Mouse (Mus musculus): ENCODE results near the gene Gm45713. TPM values are rescaled to one million over a fixed set of nuclear protein-coding genes. Genes with fewer than 3 reads are reported as not detected.

Gene Gm45713
- polyA plus RNA-seq, 1 experiment from 2014 or later, result 0.72 TPM

DNA sequence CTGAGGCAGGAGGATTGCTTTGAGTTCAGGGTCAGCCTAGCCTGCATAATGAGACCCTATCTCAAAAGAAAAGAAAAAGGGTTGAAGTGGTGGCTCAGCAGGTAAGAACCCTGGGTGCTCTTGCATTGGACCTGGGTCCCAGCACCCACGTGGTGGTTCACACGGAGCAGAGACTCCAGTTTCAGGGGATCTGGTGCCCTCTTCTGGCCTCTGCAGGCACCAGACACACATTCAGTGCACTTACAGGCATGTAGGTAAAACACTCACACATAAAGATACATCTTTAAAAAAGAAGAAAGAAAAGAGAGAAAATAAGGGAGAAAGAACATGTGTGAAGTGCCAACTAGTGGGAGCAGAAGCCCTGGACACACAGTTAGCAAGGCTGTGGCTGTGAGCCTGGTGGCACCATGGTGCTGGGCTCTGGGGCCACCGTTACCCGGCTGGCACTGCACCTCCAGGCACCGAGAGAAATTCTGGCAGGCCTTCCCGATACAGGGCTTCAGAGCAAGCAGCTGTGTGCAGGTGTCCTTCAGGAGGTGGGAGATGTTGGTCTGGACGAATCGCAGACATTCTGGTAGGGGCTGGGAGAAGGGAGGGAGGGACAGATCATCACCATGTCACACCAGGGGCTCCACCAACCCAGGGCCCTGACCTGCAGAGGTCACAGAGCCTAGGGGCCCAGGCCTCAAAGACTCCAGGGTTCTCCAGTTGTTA lies 2.4 kb downstream of the Gm45713 start:
- 73% methylated on average over 8 of the region's 8 CpGs for WGBS
- ATAC-seq (replicated peaks; ENCODE audit: low FRiP score, low TSS enrichment, low read depth), result no peak
- H3K4me2 ChIP-seq (ENCODE audit: low read length), result no peak overlapping the region

DNA sequence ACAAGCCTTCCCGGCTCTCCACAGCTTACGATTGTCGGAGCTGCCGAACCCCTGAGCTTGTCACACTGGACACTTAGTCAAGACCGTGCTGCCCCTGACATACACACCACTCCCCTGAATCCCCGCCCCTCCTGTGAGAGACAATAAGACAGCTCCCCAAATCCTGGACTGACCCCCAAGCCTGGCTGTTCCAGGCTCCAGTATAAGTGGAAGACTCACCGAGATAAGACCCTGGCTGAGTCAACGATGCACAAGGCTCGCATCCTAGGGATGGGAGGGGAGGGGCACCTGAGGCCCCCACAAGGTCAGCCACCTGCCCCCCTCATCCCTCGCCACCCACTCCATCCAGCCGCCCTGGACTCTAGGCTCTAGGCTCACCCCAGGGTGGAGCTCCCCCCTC lies 4.2 kb downstream of the Gm45713 start:
- ATAC-seq (replicated peaks; ENCODE audit: low FRiP score, low TSS enrichment, low read depth) (no peak), DNase-seq (ENCODE audit: low spot score) (no peak)
- WGBS, result 72% methylated on average over 11 of the region's 11 CpGs
- Histone ChIP-seq H3K4me3 (ENCODE audit: low read depth, low read length) (no peak overlapping the region), H3K9ac (ENCODE audit: low read length) (no peak overlapping the region), H3K4me2 (ENCODE audit: low read length) (no peak overlapping the region), H3K9me3 (ENCODE audit: control insufficient read depth, low read length) (no peaks in the 10 kb centered on the region), H3K27ac (ENCODE audit: low read depth) (no peak overlapping the region), H3K27me3 (replicated peaks; ENCODE audit: control insufficient read depth, insufficient read depth, low read length) (no peaks in the 10 kb centered on the region), H3K36me3 (ENCODE audit: control insufficient read depth, insufficient read depth, low read length) (peaks cover 10% of the 10 kb centered on the region), H3K4me1 (replicated peaks; ENCODE audit: control insufficient read depth, insufficient read depth, low read length) (peaks cover 14% of the 10 kb centered on the region)

More for the DNA sequence above, 2.4 kb downstream of the Gm45713 start:
- no peak overlapping the region for H3K4me3 ChIP-seq (ENCODE audit: low read depth, low read length)
- H3K36me3 ChIP-seq (ENCODE audit: control insufficient read depth, insufficient read depth, low read length), result no peaks in the 10 kb centered on the region
- H3K4me1 ChIP-seq (replicated peaks; ENCODE audit: control insufficient read depth, insufficient read depth, low read length), result peaks cover 8% of the 10 kb centered on the region
- H3K9me3 ChIP-seq (ENCODE audit: control insufficient read depth, low read length), result no peaks in the 10 kb centered on the region
- no peak overlapping the region for H3K27ac ChIP-seq (ENCODE audit: low read depth)
- DNase-seq (ENCODE audit: low spot score), result no peak
- H3K9ac ChIP-seq (ENCODE audit: low read length), result no peak overlapping the region
- H3K27me3 ChIP-seq (replicated peaks; ENCODE audit: control insufficient read depth, insufficient read depth, low read length), result no peaks in the 10 kb centered on the region

GRCm38 (mm10) chr7:45129776-45130512 lies 6.1 kb downstream of the Gm45713 start:
- WGBS, result 62% methylated on average over 15 of the region's 15 CpGs
- Histone ChIP-seq H3K4me1 (replicated peaks; ENCODE audit: control insufficient read depth, insufficient read depth, low read length) (peaks cover 21% of the 10 kb centered on the region), H3K4me3 (ENCODE audit: low read depth, low read length) (peak overlapping the region; percentile 50), H3K4me2 (ENCODE audit: low read length) (peak overlapping the region; percentile 97), H3K27me3 (replicated peaks; ENCODE audit: control insufficient read depth, insufficient read depth, low read length) (no peaks in the 10 kb centered on the region), H3K9me3 (ENCODE audit: control insufficient read depth, low read length) (no peaks in the 10 kb centered on the region), H3K36me3 (ENCODE audit: control insufficient read depth, insufficient read depth, low read length) (peaks cover 29% of the 10 kb centered on the region), H3K9ac (ENCODE audit: low read length) (peak overlapping the region; percentile 60), H3K27ac (ENCODE audit: low read depth) (peak overlapping the region; percentile 76; the same call in 1 of the 2 replicates)
- DNase-seq (ENCODE audit: low spot score), result no peak
- ATAC-seq (replicated peaks; ENCODE audit: low FRiP score, low TSS enrichment, low read depth), result no peak

GRCm38 (mm10) chr7:45129318-45129717 lies 6.7 kb downstream of the Gm45713 start:
- WGBS, result under 1% methylated on average over 17 of the region's 17 CpGs
- Histone ChIP-seq H3K27ac (ENCODE audit: low read depth) (peak overlapping the region; percentile 76), H3K9ac (ENCODE audit: low read length) (peak overlapping the region; percentile 60), H3K4me2 (ENCODE audit: low read length) (peak overlapping the region; percentile 97), H3K4me1 (replicated peaks; ENCODE audit: control insufficient read depth, insufficient read depth, low read length) (peaks cover 23% of the 10 kb centered on the region), H3K27me3 (replicated peaks; ENCODE audit: control insufficient read depth, insufficient read depth, low read length) (no peaks in the 10 kb centered on the region), H3K36me3 (ENCODE audit: control insufficient read depth, insufficient read depth, low read length) (peaks cover 29% of the 10 kb centered on the region), H3K4me3 (ENCODE audit: low read depth, low read length) (peak overlapping the region; percentile 50), H3K9me3 (ENCODE audit: control insufficient read depth, low read length) (no peaks in the 10 kb centered on the region)
- no peak for DNase-seq (ENCODE audit: low spot score)
- no peak; the same call in 1 of the 2 replicates for ATAC-seq (replicated peaks; ENCODE audit: low FRiP score, low TSS enrichment, low read depth)

DNA sequence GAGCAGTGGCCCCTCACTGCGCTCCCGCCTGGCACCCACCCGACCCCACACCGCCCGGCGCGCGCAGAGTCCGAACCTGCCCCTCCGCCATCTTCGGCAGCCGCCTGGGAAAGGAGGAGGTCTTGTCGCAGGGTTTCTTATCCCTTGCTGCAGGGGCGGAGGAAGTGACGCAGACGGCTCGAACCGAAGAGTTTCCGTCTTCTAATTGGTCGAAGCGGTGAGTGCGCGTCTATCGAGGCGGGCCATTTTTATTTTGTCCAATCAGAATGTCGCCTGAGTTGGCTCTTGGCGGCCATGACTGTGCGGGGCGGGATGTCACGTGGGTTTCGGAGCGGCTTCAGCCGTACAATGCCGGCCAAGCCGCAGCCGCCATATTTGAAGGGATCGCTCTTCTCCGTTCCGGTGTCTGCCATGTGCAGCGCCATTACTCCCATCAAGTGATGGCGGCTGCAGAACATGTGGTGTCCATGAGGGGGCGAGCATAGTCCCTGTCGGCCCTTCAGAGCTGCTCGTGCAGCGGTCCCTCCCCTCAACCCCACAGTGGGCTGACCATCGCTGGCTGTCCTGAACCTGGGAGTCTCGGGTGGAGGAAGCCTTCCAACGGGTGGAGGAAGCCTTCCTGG lies 7.3 kb downstream of the Gm45713 start, which contains the start of gene Rpl13a:
TSS of gene Rpl13a (minus strand) at position 138 of the 623 bp plus-strand sequence.
- DNase-seq (ENCODE audit: low spot score), result peak; percentile 98
- Histone ChIP-seq H3K4me2 (ENCODE audit: low read length) (peak within 1 kb of the TSS; percentile 97), H3K27ac (ENCODE audit: low read depth) (peak within 1 kb of the TSS; percentile 91), H3K36me3 (ENCODE audit: control insufficient read depth, insufficient read depth, low read length) (peaks cover 29% of the 10 kb centered on the region), H3K4me3 (ENCODE audit: low read depth, low read length) (peak within 1 kb of the TSS; percentile 100), H3K9me3 (ENCODE audit: control insufficient read depth, low read length) (no peaks in the 10 kb centered on the region), H3K9ac (ENCODE audit: low read length) (peak within 1 kb of the TSS; percentile 99), H3K27me3 (replicated peaks; ENCODE audit: control insufficient read depth, insufficient read depth, low read length) (no peaks in the 10 kb centered on the region), H3K4me1 (replicated peaks; ENCODE audit: control insufficient read depth, insufficient read depth, low read length) (peaks cover 23% of the 10 kb centered on the region)
- ATAC-seq (replicated peaks; ENCODE audit: low FRiP score, low TSS enrichment, low read depth), result peak; percentile 92
- WGBS, result under 1% methylated on average over 48 of the region's 48 CpGs

GRCm38 (mm10) chr7:45127700-45128224 lies 8.3 kb downstream of the Gm45713 start:
- H3K36me3 ChIP-seq (ENCODE audit: control insufficient read depth, insufficient read depth, low read length), result peaks cover 34% of the 10 kb centered on the region
- peak overlapping the region; percentile 91 for H3K27ac ChIP-seq (ENCODE audit: low read depth)
- no peak for ATAC-seq (replicated peaks; ENCODE audit: low FRiP score, low TSS enrichment, low read depth)
- peak overlapping the region; percentile 99 for H3K9ac ChIP-seq (ENCODE audit: low read length)
- H3K27me3 ChIP-seq (replicated peaks; ENCODE audit: control insufficient read depth, insufficient read depth, low read length), result no peaks in the 10 kb centered on the region
- H3K4me2 ChIP-seq (ENCODE audit: low read length), result peak overlapping the region; percentile 97
- WGBS, result under 1% methylated on average over 6 of the region's 6 CpGs
- H3K9me3 ChIP-seq (ENCODE audit: control insufficient read depth, low read length), result no peaks in the 10 kb centered on the region
- DNase-seq (ENCODE audit: low spot score), result no peak
- H3K4me1 ChIP-seq (replicated peaks; ENCODE audit: control insufficient read depth, insufficient read depth, low read length), result peaks cover 29% of the 10 kb centered on the region
- peak overlapping the region; percentile 100 for H3K4me3 ChIP-seq (ENCODE audit: low read depth, low read length)

DNA sequence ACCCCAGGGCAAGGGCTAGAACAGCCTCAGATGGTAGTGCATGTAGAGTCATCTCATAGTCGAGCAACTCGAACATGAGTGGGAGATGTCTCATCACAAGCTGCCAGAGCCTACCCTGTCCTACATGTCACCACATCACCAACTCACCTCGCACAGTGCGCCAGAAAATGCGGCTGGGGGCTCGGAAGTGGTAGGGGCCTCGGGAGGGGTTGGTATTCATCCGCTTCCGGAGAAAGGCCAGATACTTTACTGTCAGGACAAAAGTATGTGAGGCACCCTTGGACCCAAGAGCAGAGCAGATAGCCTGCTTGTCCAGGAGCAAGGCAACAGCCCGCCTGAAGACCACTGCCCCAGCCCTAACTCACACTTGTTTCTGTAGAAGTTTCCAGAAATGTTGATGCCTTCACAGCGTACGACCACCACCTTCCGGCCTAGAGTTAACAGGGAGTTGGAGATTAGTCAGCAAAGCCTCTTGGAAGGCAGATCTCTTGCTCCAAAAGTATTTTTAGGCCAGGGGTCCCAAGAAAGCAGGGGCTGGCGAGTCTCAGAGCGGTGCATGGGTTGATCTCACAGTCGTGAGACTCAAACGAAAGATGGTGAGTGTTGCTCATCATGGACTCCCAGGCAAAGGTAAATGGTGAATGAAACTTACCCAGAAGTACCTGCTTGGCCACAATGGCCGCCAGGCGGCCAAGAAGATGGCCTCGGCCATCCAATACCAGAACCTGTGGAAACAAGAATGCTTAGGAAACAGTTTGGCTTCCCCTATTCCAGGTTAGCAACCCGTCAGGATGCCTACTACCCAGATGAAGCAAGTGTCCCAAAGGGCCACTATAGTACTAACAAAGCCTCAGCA lies 9.0 kb downstream of the Gm45713 start:
- peak overlapping the region; percentile 97 for H3K4me2 ChIP-seq (ENCODE audit: low read length)
- H3K4me1 ChIP-seq (replicated peaks; ENCODE audit: control insufficient read depth, insufficient read depth, low read length), result peaks cover 33% of the 10 kb centered on the region
- H3K9ac ChIP-seq (ENCODE audit: low read length), result peak overlapping the region; percentile 99
- DNase-seq (ENCODE audit: low spot score) (no peak), ATAC-seq (replicated peaks; ENCODE audit: low FRiP score, low TSS enrichment, low read depth) (no peak)
- H3K36me3 ChIP-seq (ENCODE audit: control insufficient read depth, insufficient read depth, low read length), result peaks cover 41% of the 10 kb centered on the region
- 38% methylated on average over 21 of the region's 21 CpGs for WGBS
- H3K27ac ChIP-seq (ENCODE audit: low read depth), result peak overlapping the region; percentile 91
- no peaks in the 10 kb centered on the region for H3K27me3 ChIP-seq (replicated peaks; ENCODE audit: control insufficient read depth, insufficient read depth, low read length)
- H3K4me3 ChIP-seq (ENCODE audit: low read depth, low read length), result peak overlapping the region; percentile 100
- no peaks in the 10 kb centered on the region for H3K9me3 ChIP-seq (ENCODE audit: control insufficient read depth, low read length)

Data from intestine, embryonic 14.5 days (tissue).